Mouse (Mus musculus) heart, postnatal 0 days (tissue): ENCODE measurements at regions not wholly inside any gene's neighbourhood (a gene's known extent, or its start where the extent isn't known, plus 50 kb on each side); places are given as distances from the start of the nearest gene placed in this dataset.

ENCODE experiments used
- CTCF ChIP-seq: IDR thresholded peaks from 2 replicates; pipeline ENCODE4 v1.5.1; 2016; ENCODE audit warnings: antibody characterized with exemption, control low read depth, low read depth
- EP300 ChIP-seq: IDR thresholded peaks from 2 replicates; pipeline ENCODE4 v1.6.1; 2016; ENCODE audit warnings: antibody characterized with exemption, low read depth

GRCm38 (mm10) chr5:106277786-106278185 lies 180.2 kb downstream of the Barhl2 start:
- TF ChIP-seq CTCF (no peak), EP300 (no peak)
